Mouse (Mus musculus): ENCODE measurements around the gene Sprr2j-ps. TPM values are rescaled to one million over a fixed set of nuclear protein-coding genes. Genes with fewer than 3 reads are reported as not detected.

Gene Sprr2j-ps
- polyA plus RNA-seq, 1 experiment from 2014 or later = not detected

DNA sequence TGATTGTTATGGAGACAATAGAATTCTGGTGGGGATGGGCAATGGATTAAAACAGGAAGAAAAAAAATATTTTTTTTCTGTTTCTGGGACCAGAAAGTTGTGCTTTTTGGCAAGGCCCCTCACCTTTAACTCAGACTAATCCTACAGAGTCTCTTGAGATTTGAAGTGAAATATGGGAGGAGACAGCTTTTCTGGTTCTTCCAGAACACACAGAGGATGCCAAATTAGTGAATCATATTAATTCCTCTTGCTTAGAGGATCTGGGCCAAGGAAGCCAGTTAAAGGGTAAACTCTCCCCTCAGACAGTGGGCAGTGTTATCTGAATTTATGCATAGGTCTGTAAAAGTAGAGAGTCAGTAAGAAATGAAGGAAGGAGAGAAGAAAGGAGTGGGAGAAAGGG, 49.5 kb downstream of the Sprr2j-ps start:
- ATAC-seq (ENCODE audit: insufficient number of reproducible peaks, low FRiP score) = no peak
- Histone ChIP-seq H3K9ac (no peak overlapping the region), H3K4me1 (replicated peaks) (no peaks in the 10 kb centered on the region), H3K27me3 (replicated peaks) (no peaks in the 10 kb centered on the region), H3K4me3 (no peak overlapping the region), H3K36me3 (no peaks in the 10 kb centered on the region), H3K27ac (ENCODE audit: poor library complexity, severe bottlenecking) (no peak overlapping the region), H3K9me3 (replicated peaks) (no peaks in the 10 kb centered on the region), H3K4me2 (no peak overlapping the region)

Other genes with a start within 250 kb of the Sprr2j-ps start
- gene Sprr2a1, start 202.3 kb upstream of the Sprr2j-ps start, polyA plus RNA-seq (2016; fragmentation: Nextera tagmentation; extraction: Ambion mirVana) = not detected in 2 replicates
- 0.64 and 0.66 TPM in 2 replicates for gene Sprr2a2, start 202.2 kb upstream of the Sprr2j-ps start, polyA plus RNA-seq (2016; fragmentation: Nextera tagmentation; extraction: Ambion mirVana)
- gene Sprr2a3, start 132.7 kb upstream of the Sprr2j-ps start, polyA plus RNA-seq (2016; fragmentation: Nextera tagmentation; extraction: Ambion mirVana) = not detected in 2 replicates
- not detected in 2 replicates for gene Sprr2b, start 101.5 kb upstream of the Sprr2j-ps start, polyA plus RNA-seq (2016; fragmentation: Nextera tagmentation; extraction: Ambion mirVana)
- gene Sprr2d, start 78.9 kb upstream of the Sprr2j-ps start, polyA plus RNA-seq (2016; fragmentation: Nextera tagmentation; extraction: Ambion mirVana) = not detected in 2 replicates
- not detected in 2 replicates for gene Sprr2e, start 65.9 kb upstream of the Sprr2j-ps start, polyA plus RNA-seq (2016; fragmentation: Nextera tagmentation; extraction: Ambion mirVana)
- 0.51 TPM in 1 of 2 replicates, not detected in the other for gene Sprr2f, start 52.9 kb upstream of the Sprr2j-ps start, polyA plus RNA-seq (2016; fragmentation: Nextera tagmentation; extraction: Ambion mirVana)
- 0.26 TPM in 1 of 2 replicates, not detected in the other for gene Sprr2h, start 32.4 kb upstream of the Sprr2j-ps start, polyA plus RNA-seq (2016; fragmentation: Nextera tagmentation; extraction: Ambion mirVana)
- not detected in 2 replicates for gene Sprr2i, start 10.1 kb upstream of the Sprr2j-ps start, polyA plus RNA-seq (2016; fragmentation: Nextera tagmentation; extraction: Ambion mirVana)
- gene Gm9774, start 11.3 kb downstream of the Sprr2j-ps start, polyA plus RNA-seq (2016; fragmentation: Nextera tagmentation; extraction: Ambion mirVana) = 6.1 and 9.4 TPM in 2 replicates
- not detected in 2 replicates for gene Sprr2k, start 14.5 kb downstream of the Sprr2j-ps start, polyA plus RNA-seq (2016; fragmentation: Nextera tagmentation; extraction: Ambion mirVana)
- gene Sprr1b, start 20.7 kb downstream of the Sprr2j-ps start, polyA plus RNA-seq (2016; fragmentation: Nextera tagmentation; extraction: Ambion mirVana) = not detected in 2 replicates
- gene Sprr3, start 40.6 kb downstream of the Sprr2j-ps start, polyA plus RNA-seq (2016; fragmentation: Nextera tagmentation; extraction: Ambion mirVana) = not detected in 2 replicates
- gene Sprr1a, start 67.8 kb downstream of the Sprr2j-ps start, polyA plus RNA-seq (2016; fragmentation: Nextera tagmentation; extraction: Ambion mirVana) = 0.24 and 0.37 TPM in 2 replicates
- gene Sprr4, start 82.4 kb downstream of the Sprr2j-ps start, polyA plus RNA-seq (2016; fragmentation: Nextera tagmentation; extraction: Ambion mirVana) = not detected in 2 replicates
- not detected in 2 replicates for gene 2310046K23Rik, start 116.4 kb downstream of the Sprr2j-ps start, polyA plus RNA-seq (2016; fragmentation: Nextera tagmentation; extraction: Ambion mirVana)
- not detected in 2 replicates for gene Ivl, start 155.7 kb downstream of the Sprr2j-ps start, polyA plus RNA-seq (2016; fragmentation: Nextera tagmentation; extraction: Ambion mirVana)
- gene Smcp, start 170.9 kb downstream of the Sprr2j-ps start, polyA plus RNA-seq (2016; fragmentation: Nextera tagmentation; extraction: Ambion mirVana) = not detected in 2 replicates
- not detected in 2 replicates for gene 2210017I01Rik, start 189.4 kb downstream of the Sprr2j-ps start, polyA plus RNA-seq (2016; fragmentation: Nextera tagmentation; extraction: Ambion mirVana)
- gene Lce6a, start 203.6 kb downstream of the Sprr2j-ps start, polyA plus RNA-seq (2016; fragmentation: Nextera tagmentation; extraction: Ambion mirVana) = not detected in 2 replicates
- gene Lce1a1, start 230.2 kb downstream of the Sprr2j-ps start, polyA plus RNA-seq (2016; fragmentation: Nextera tagmentation; extraction: Ambion mirVana) = not detected in 2 replicates
- not detected in 2 replicates for gene Lce1b, start 238.8 kb downstream of the Sprr2j-ps start, polyA plus RNA-seq (2016; fragmentation: Nextera tagmentation; extraction: Ambion mirVana)